Mouse (Mus musculus) brain, embryonic 14.5 days (tissue): ENCODE data around the gene Sox5.

Experiments used
- CTCF ChIP-seq: fragments of 200-500 bp; IDR thresholded peaks from 2 replicates; pipeline ENCODE4 v1.5.1; 2012; ENCODE audit warnings: inconsistent platforms, mild to moderate bottlenecking, moderate library complexity, borderline replicate concordance; ENCODE audit not compliant: insufficient read depth, insufficient read length; ENCODE audit errors: extremely low read depth
- POLR2A ChIP-seq: fragments of 200-500 bp; IDR thresholded peaks from 2 replicates; pipeline ENCODE4 v1.6.1; 2012; ENCODE audit warnings: mild to moderate bottlenecking, inconsistent platforms, borderline replicate concordance; ENCODE audit not compliant: poor library complexity, insufficient read depth, insufficient read length, severe bottlenecking; ENCODE audit errors: extremely low read depth

- no peak for TF ChIP-seq POLR2A
- no peak for TF ChIP-seq CTCF
Observed at GRCm38 (mm10) chr6:144181083-144181866, 600.5 kb downstream of the Sox5 start.
